Comparison of ENCODE assay signal across 14 mouse cellular contexts in genomic region chr11:43767749-43768148, GRCm38 (mm10). TPM values are rescaled to one million over a fixed set of nuclear protein-coding genes. Genes with fewer than 3 reads are reported as not detected.
DNase-seq lines count a peak whose midpoint lies in the region; ATAC-seq and TF ChIP-seq lines count a peak whose summit lies in the region.
"Had no signal": no experiment of that assay in that cellular context is flagged by ENCODE, and none has a peak within 500 bp of the region (broad histone marks: within the 10 kb centered on the region; RNA-seq: fewer than 3 reads in every experiment).

No protein-coding gene starts in this region.

- H3K9ac ChIP-seq in heart, postnatal 0 days (replicated peaks; ENCODE audit: low read depth, low read length) = no peak overlapping the region
- H3K9ac ChIP-seq in lung, embryonic 15.5 days = no peak overlapping the region
- no peak overlapping the region for H3K9ac ChIP-seq in embryonic facial prominence, embryonic 14.5 days (ENCODE audit: low read depth, low read length)
- no peak overlapping the region for H3K9ac ChIP-seq in midbrain, postnatal 0 days (replicated peaks; ENCODE audit: low read length, poor library complexity, severe bottlenecking)
- H3K9ac ChIP-seq: embryonic facial prominence, embryonic 15.5 days had no signal

- WGBS in heart, postnatal 0 days = 66% methylated on average over 11 of the region's 11 CpGs
- WGBS in lung, embryonic 15.5 days = 59% methylated on average over 11 of the region's 11 CpGs
- WGBS in lung, adult 2 months = 73% methylated on average over 11 of the region's 11 CpGs
- WGBS in embryonic facial prominence, embryonic 14.5 days = 68% methylated on average over 11 of the region's 11 CpGs
- 76% methylated on average over 11 of the region's 11 CpGs for WGBS in midbrain, postnatal 0 days

- TF ChIP-seq EP300 in heart, postnatal 0 days (IDR thresholded peaks at IDR 0.05; ENCODE audit: low read depth) = no peak

- no peaks in the 10 kb centered on the region for H3K27me3 ChIP-seq in heart, postnatal 0 days (ENCODE audit: control insufficient read depth, insufficient read depth, low read length)
- peaks cover 10% of the 10 kb centered on the region for H3K27me3 ChIP-seq in lung, embryonic 15.5 days
- H3K27me3 ChIP-seq in embryonic facial prominence, embryonic 14.5 days (replicated peaks; ENCODE audit: control insufficient read depth, insufficient read depth, low read length) = peaks cover 2% of the 10 kb centered on the region; the same call in 1 of the 2 replicates
- H3K27me3 ChIP-seq in midbrain, postnatal 0 days (ENCODE audit: insufficient read depth, low read length) = no peaks in the 10 kb centered on the region

- no peak for ATAC-seq in heart, postnatal 0 days (ENCODE audit: insufficient read depth, low read depth)
- no peak for ATAC-seq in lung, embryonic 15.5 days (ENCODE audit: borderline replicate concordance, extremely low read depth, low FRiP score, low TSS enrichment)
- ATAC-seq in embryonic facial prominence, embryonic 14.5 days (ENCODE audit: low read depth) = no peak
- no peak for ATAC-seq in midbrain, postnatal 0 days (ENCODE audit: low FRiP score)

- H3K4me2 ChIP-seq in heart, postnatal 0 days (ENCODE audit: low read depth, low read length) = peak overlapping the region; percentile 61; the same call in 1 of the 2 replicates
- peak overlapping the region; percentile 87 for H3K4me2 ChIP-seq in lung, embryonic 15.5 days
- peak overlapping the region; percentile 65 for H3K4me2 ChIP-seq in embryonic facial prominence, embryonic 14.5 days (ENCODE audit: low read depth, low read length)
- H3K4me2 ChIP-seq in midbrain, postnatal 0 days (ENCODE audit: low read depth, low read length, poor library complexity, severe bottlenecking) = peak overlapping the region; percentile 57; the same call in 1 of the 2 replicates

- no peak overlapping the region for H3K27ac ChIP-seq in heart, postnatal 0 days (ENCODE audit: low read depth)
- H3K27ac ChIP-seq in lung, embryonic 15.5 days = no peak overlapping the region
- no peak overlapping the region for H3K27ac ChIP-seq in embryonic facial prominence, embryonic 14.5 days (replicated peaks; ENCODE audit: low read depth, low read length)
- H3K27ac ChIP-seq in midbrain, postnatal 0 days (ENCODE audit: low read depth, low read length) = no peak overlapping the region
- H3K27ac ChIP-seq: embryonic facial prominence, embryonic 15.5 days had no signal

- DNase-seq in heart, postnatal 0 days (ENCODE audit: low spot score) = no peak
- DNase-seq in heart, adult 18-20 months = no peak
- DNase-seq in lung, adult 2 months = no peak
- DNase-seq in embryonic facial prominence, embryonic 14.5 days (ENCODE audit: low spot score) = no peak
- DNase-seq in midbrain, postnatal 0 days (ENCODE audit: low spot score) = no peak
- DNase-seq in layer of hippocampus, adult 18-20 months (ENCODE audit: low spot score in 2 of 2) = no peak
- DNase-seq: adrenal gland, adult 2 months; cerebellum, adult 9-11 months; gastrocnemius, postnatal 14 days; heart, postnatal 4 days; spleen, adult 18-20 months; thymus, postnatal 14 days had no signal

- no peaks in the 10 kb centered on the region for H3K36me3 ChIP-seq in heart, postnatal 0 days (replicated peaks; ENCODE audit: control insufficient read depth, insufficient read depth, low read length)
- H3K36me3 ChIP-seq in lung, embryonic 15.5 days = no peaks in the 10 kb centered on the region
- no peaks in the 10 kb centered on the region for H3K36me3 ChIP-seq in embryonic facial prominence, embryonic 14.5 days (ENCODE audit: control insufficient read depth, insufficient read depth, low read length)
- H3K36me3 ChIP-seq in midbrain, postnatal 0 days (ENCODE audit: insufficient read depth, low read length) = no peaks in the 10 kb centered on the region
- H3K36me3 ChIP-seq: embryonic facial prominence, embryonic 15.5 days had no signal

- no peak overlapping the region for H3K4me3 ChIP-seq in heart, postnatal 0 days (ENCODE audit: low read depth, low read length)
- H3K4me3 ChIP-seq in lung, embryonic 15.5 days = no peak overlapping the region
- no peak overlapping the region for H3K4me3 ChIP-seq in lung, adult 2 months (replicated peaks; ENCODE audit: extremely low read depth, low read depth, low read length)
- H3K4me3 ChIP-seq in embryonic facial prominence, embryonic 14.5 days (ENCODE audit: low read depth, low read length) = no peak overlapping the region
- H3K4me3 ChIP-seq in midbrain, postnatal 0 days (ENCODE audit: low read depth, low read length) = peak overlapping the region; percentile 45; the same call in 1 of the 2 replicates

- H3K4me1 ChIP-seq in heart, postnatal 0 days (ENCODE audit: control insufficient read depth, insufficient read depth) = no peaks in the 10 kb centered on the region
- peaks cover 5% of the 10 kb centered on the region; the same call in 1 of the 2 replicates for H3K4me1 ChIP-seq in lung, embryonic 15.5 days
- H3K4me1 ChIP-seq in lung, adult 2 months (ENCODE audit: control insufficient read depth, insufficient read depth, low read length) = no peaks in the 10 kb centered on the region
- H3K4me1 ChIP-seq in embryonic facial prominence, embryonic 14.5 days (ENCODE audit: control insufficient read depth, insufficient read depth, low read length) = no peaks in the 10 kb centered on the region
- H3K4me1 ChIP-seq in midbrain, postnatal 0 days (ENCODE audit: insufficient read depth, low read length) = no peaks in the 10 kb centered on the region

- TF ChIP-seq POLR2A in lung, adult 2 months (IDR thresholded peaks at IDR 0.05; ENCODE audit: borderline replicate concordance, extremely low read depth, low read depth, low read length) = no peak

- no peak for TF ChIP-seq CTCF in heart, postnatal 0 days (IDR thresholded peaks at IDR 0.05; ENCODE audit: low read depth)
- TF ChIP-seq CTCF in lung, adult 2 months (IDR thresholded peaks at IDR 0.05; ENCODE audit: insufficient read depth, low read length) = no peak
- no peak for TF ChIP-seq CTCF in midbrain, postnatal 0 days (IDR thresholded peaks at IDR 0.05)

- no peaks in the 10 kb centered on the region for H3K9me3 ChIP-seq in heart, postnatal 0 days (replicated peaks; ENCODE audit: control insufficient read depth, low read length)
- H3K9me3 ChIP-seq in lung, embryonic 15.5 days = no peaks in the 10 kb centered on the region
- H3K9me3 ChIP-seq in embryonic facial prominence, embryonic 14.5 days (ENCODE audit: control insufficient read depth, low read length) = no peaks in the 10 kb centered on the region
- no peaks in the 10 kb centered on the region for H3K9me3 ChIP-seq in midbrain, postnatal 0 days (ENCODE audit: low read length)
- H3K9me3 ChIP-seq: embryonic facial prominence, embryonic 15.5 days had no signal

RNA-seq across cellular contexts. Expression of gene Ttc1, which starts 19.9 kb away (rescaled TPM):
- total RNA-seq in heart, postnatal 0 days (2014; rRNA removed; ENCODE audit: low replicate concordance) = 16.4 and 30.5 TPM in 2 replicates
- 66.8 and 68.7 TPM in 2 replicates for polyA plus RNA-seq in heart, postnatal 0 days (2015; fragmentation: Nextera tagmentation; extraction: Ambion mirVana)
- total RNA-seq in heart, adult 18-20 months (2021) = 10 to 100 TPM; 52.1 to 59.8 TPM
- polyA plus RNA-seq in lung, embryonic 15.5 days (2015; fragmentation: Nextera tagmentation; extraction: Ambion mirVana) = 64.7 and 64.8 TPM in 2 replicates
- 6.0 and 10.7 TPM in 2 replicates for polyA plus RNA-seq in lung, adult 2 months (2012; rRNA removed)
- 63.9 and 64.4 TPM in 2 replicates for polyA plus RNA-seq in embryonic facial prominence, embryonic 14.5 days (2014; fragmentation: Nextera tagmentation; extraction: Ambion mirVana)
- total RNA-seq in midbrain, postnatal 0 days (2014; rRNA removed) = 30.0 and 37.6 TPM in 2 replicates
- polyA plus RNA-seq in midbrain, postnatal 0 days (2015; fragmentation: Nextera tagmentation; extraction: Ambion mirVana) = 76.3 and 83.2 TPM in 2 replicates
- total RNA-seq in layer of hippocampus, adult 18-20 months (2021) = 10 to 100 TPM; 60.4 to 61.6 TPM
